Mouse (Mus musculus): ENCODE data around the gene Ass1. TPM values are rescaled to one million over a fixed set of nuclear protein-coding genes. Genes with fewer than 3 reads are reported as not detected.

Gene Ass1
- 104 TPM for polyA plus RNA-seq (2017; shearing (Covaris generic))

DNA sequence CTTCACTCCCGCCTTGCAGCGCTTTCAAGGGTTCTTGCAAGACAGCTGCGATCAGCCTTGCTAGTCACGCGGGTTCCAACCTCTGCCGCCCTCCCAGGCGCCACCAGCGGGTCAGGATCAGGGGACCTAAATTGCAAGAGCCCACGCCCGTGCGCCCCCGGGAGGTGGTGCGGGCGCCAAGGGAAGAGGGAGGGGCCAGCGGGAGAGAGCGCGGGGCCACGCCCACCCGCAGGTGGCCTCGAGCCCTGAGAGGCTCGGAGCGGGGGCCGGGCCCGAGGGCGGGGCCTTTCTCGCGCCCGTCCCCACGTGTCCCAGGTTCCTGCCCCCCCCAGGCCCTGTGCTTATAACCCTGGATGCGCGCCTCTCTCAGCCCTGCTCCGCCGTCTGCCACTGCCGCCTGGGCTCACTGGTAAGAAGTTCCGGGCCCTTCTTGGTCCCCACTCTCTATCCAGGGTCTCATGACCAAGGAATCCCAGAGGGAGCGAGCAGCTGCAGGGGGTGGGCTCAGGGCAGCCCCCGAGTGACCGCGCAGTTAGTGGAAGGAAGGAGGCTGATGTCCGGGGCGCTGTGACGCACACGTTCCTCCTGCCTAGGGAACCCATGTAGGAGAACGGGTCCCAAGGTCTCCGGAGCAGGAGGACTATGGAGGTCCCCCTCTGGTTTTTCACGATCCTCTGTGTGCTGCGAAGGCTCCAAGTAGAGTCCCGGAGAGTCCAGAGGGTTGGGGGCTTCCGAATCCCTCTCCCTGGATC, at the start of gene Ass1:
Ass1 (plus strand) TSS at position 277 of the 752 bp plus-strand sequence.

Other genes with a start within 250 kb of the Ass1 start
- 0.07 TPM for gene Ncs1, start 224.4 kb upstream of the Ass1 start, polyA plus RNA-seq (2017; shearing (Covaris generic))
- gene Hmcn2, start 155.8 kb upstream of the Ass1 start, polyA plus RNA-seq (2017; shearing (Covaris generic)): not detected
- gene Fubp3, start 102.4 kb downstream of the Ass1 start, polyA plus RNA-seq (2017; shearing (Covaris generic)): 16.3 TPM
- not detected for gene Prdm12, start 169.8 kb downstream of the Ass1 start, polyA plus RNA-seq (2017; shearing (Covaris generic))
- 47.0 TPM for gene Exosc2, start 200.5 kb downstream of the Ass1 start, polyA plus RNA-seq (2017; shearing (Covaris generic))
- gene Abl1, start 218.2 kb downstream of the Ass1 start, polyA plus RNA-seq (2017; shearing (Covaris generic)): 29.1 TPM

Measured in naive thymus-derived CD4-positive, alpha-beta T cell, adult 5 months (primary cell).